Mouse (Mus musculus) stomach, postnatal 0 days (tissue): ENCODE results near the gene Ikbke. TPM values are rescaled to one million over a fixed set of nuclear protein-coding genes. Genes with fewer than 3 reads are reported as not detected.
A peak's percentile ranks its signal among the peaks of the same experiment; 100 is the strongest.

ENCODE experiments used
- ATAC-seq: fragments of 200-750 bp; cut with Nextera tagmentation; 2 replicates; pipeline ENCODE4 v1.8.0; 2017; ENCODE audit not compliant: low FRiP score, low TSS enrichment
- DNase-seq: peaks from one replicate; pipeline ENCODE4 v3.0.0-alpha.2; 2016; ENCODE audit warnings: low spot score
- H3K27ac ChIP-seq: fragments of 300-500 bp; sonication (generic); replicated peaks from 2 replicates; pipeline ENCODE4 v1.5.1; 2014; ENCODE audit warnings: mild to moderate bottlenecking, control low read depth
- H3K27me3 ChIP-seq: fragments of 300-500 bp; sonication (generic); 2 replicates; pipeline ENCODE4 v1.6.1; 2014; ENCODE audit warnings: low read length; ENCODE audit not compliant: control insufficient read depth, insufficient read depth
- H3K36me3 ChIP-seq: fragments of 300-500 bp; sonication (generic); 2 replicates; pipeline ENCODE4 v1.6.1; 2014; ENCODE audit warnings: low read length, mixed read lengths; ENCODE audit not compliant: control insufficient read depth, insufficient read depth
- H3K4me1 ChIP-seq: fragments of 300-500 bp; sonication (generic); replicated peaks from 2 replicates; pipeline ENCODE4 v1.6.1; 2014; ENCODE audit warnings: antibody characterized with exemption; ENCODE audit not compliant: control insufficient read depth, insufficient read depth
- H3K4me2 ChIP-seq: fragments of 300-500 bp; sonication (generic); replicated peaks from 2 replicates; pipeline ENCODE4 v1.6.1; 2014; ENCODE audit warnings: low read depth, mild to moderate bottlenecking, control low read depth, moderate library complexity
- H3K4me3 ChIP-seq: fragments of 300-500 bp; sonication (generic); 2 replicates; pipeline ENCODE4 v1.5.1; 2014; ENCODE audit warnings: low read depth, low read length, control low read depth
- H3K9ac ChIP-seq: fragments of 300-500 bp; sonication (generic); 2 replicates; pipeline ENCODE4 v1.6.1; 2014; ENCODE audit warnings: mild to moderate bottlenecking, low read length, control low read depth, mixed read lengths
- H3K9me3 ChIP-seq: fragments of 300-500 bp; sonication (generic); 2 replicates; pipeline ENCODE4 v1.6.1; 2016; ENCODE audit warnings: low read length; ENCODE audit not compliant: control insufficient read depth
- CTCF ChIP-seq: IDR thresholded peaks from 2 replicates; pipeline ENCODE4 v1.5.1; 2016; ENCODE audit warnings: antibody characterized with exemption, low read depth, mild to moderate bottlenecking, moderate library complexity
- EP300 ChIP-seq: optimal IDR thresholded peaks from 2 replicates; pipeline ENCODE3; 2016; ENCODE audit warnings: antibody characterized with exemption
- WGBS: fragments of 180-500 bp; shearing (Covaris S2); extraction: QIAGEN DNeasy Blood & Tissue Kit; methylation state at CpG from one replicate; pipeline ENCODE4 v1.1.7; 2014; 5-methylcytosine and 5-hydroxymethylcytosine counted together
- polyA plus RNA-seq: library from polyadenylated mRNA; unstranded; fragments of >200 nt; fragmentation: Nextera tagmentation; extraction: Ambion mirVana; gene quantifications from 2 replicates; pipeline ENCODE4 v1.2.1, GENCODE M21; 2015

Ikbke gene
- polyA plus RNA-seq, 1 experiment from 2014 or later, result 4.5 TPM

DNA sequence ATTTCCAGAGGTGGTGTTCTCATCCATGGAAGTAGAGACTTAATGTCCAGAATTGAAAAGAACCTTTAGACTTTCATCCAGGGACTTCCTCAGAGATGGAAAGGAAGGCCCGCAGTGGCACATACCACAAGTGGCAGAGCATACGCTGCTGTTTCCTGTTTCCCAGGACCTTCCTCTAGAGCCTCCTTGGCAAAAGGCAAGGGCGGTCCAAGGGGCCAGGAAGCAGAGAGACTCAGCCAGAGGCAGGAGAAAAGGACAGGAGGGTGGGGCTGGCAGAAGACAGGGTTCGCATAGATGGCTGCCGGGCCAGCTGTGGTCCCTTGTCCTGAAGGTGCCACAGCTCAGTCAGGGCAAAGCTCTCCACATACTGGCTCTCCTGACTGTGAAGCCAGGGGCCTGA is 66.5 kb downstream of the Ikbke start:
- DNase-seq, result no peak
- Histone ChIP-seq H3K27me3 (no peaks in the 10 kb centered on the region), H3K4me1 (peaks cover 4% of the 10 kb centered on the region; the same call in 1 of the 2 replicates), H3K9me3 (no peaks in the 10 kb centered on the region), H3K4me3 (no peak overlapping the region), H3K4me2 (no peak overlapping the region), H3K36me3 (no peaks in the 10 kb centered on the region), H3K27ac (no peak overlapping the region), H3K9ac (no peak overlapping the region)
- ATAC-seq, result no peak
- WGBS, result 48% methylated on average over 5 of the region's 5 CpGs
- no peak for TF ChIP-seq CTCF

DNA sequence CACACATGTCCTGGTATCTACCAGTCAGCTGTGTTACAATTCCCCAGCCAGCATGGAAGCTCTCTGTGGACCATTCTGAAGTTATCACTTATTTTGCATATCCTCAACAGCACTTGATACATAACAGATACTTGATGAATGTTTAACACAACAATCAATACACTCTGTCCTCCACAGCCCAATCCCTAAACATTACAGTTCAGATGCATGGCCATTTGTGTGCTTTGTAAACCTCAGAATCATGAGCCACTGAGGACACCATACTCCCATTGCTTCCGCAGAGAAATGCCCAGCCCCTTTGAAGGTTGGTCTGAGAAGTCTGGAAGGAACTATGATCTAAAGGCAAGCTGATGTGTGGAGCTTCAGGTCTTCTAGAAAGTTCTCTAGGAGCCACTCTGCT is 67.8 kb downstream of the Ikbke start:
- no peaks in the 10 kb centered on the region for H3K27me3 ChIP-seq
- H3K4me1 ChIP-seq, result peaks cover 4% of the 10 kb centered on the region; the same call in 1 of the 2 replicates
- TF ChIP-seq EP300 (no peak), CTCF (no peak)
- WGBS, result 93% methylated on average over 1 of the region's 1 CpGs
- H3K9me3 ChIP-seq, result no peaks in the 10 kb centered on the region
- ATAC-seq (no peak), DNase-seq (no peak)
- no peaks in the 10 kb centered on the region for H3K36me3 ChIP-seq
- H3K9ac ChIP-seq, result no peak overlapping the region
- no peak overlapping the region for H3K4me2 ChIP-seq
- no peak overlapping the region for H3K27ac ChIP-seq
- H3K4me3 ChIP-seq, result no peak overlapping the region

DNA sequence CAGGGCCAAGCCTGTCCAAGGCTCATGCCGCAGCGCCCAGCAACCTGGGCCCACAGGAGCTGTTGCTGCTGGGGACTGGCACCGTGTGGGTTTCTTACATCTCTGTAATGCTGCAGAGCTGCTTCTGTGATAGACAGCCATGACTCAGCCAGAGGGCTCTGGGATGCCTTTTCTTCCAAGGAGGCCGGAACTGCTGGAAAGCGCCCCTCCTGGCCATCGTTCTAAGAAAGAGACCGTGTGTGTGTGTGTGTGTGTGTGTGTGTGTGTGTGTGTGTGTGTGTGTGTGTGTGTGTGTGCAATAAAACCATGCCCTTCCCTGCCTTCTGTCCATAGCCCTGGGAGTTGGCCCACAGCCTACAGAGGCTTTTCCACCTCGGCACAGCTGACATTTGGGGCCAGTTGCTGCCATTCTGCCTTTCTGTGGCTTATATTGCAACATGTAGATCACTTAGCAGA is 69.4 kb downstream of the Ikbke start:
- ATAC-seq, result peak; percentile 39; the same call in 1 of the 2 replicates
- peak; percentile 24 for DNase-seq
- no peak overlapping the region for H3K9ac ChIP-seq
- H3K36me3 ChIP-seq, result no peaks in the 10 kb centered on the region
- H3K4me1 ChIP-seq, result peaks cover 4% of the 10 kb centered on the region; the same call in 1 of the 2 replicates
- no peaks in the 10 kb centered on the region for H3K9me3 ChIP-seq
- peak overlapping the region; percentile 40; the same call in 1 of the 2 replicates for H3K27ac ChIP-seq
- no peaks in the 10 kb centered on the region for H3K27me3 ChIP-seq
- H3K4me3 ChIP-seq, result no peak overlapping the region
- 43% methylated on average over 8 of the region's 8 CpGs for whole genome bisulfite sequencing
- TF ChIP-seq CTCF, result peak; percentile 43; the same call in 1 of the 2 replicates
- TF ChIP-seq EP300, result no peak
- no peak overlapping the region for H3K4me2 ChIP-seq

DNA sequence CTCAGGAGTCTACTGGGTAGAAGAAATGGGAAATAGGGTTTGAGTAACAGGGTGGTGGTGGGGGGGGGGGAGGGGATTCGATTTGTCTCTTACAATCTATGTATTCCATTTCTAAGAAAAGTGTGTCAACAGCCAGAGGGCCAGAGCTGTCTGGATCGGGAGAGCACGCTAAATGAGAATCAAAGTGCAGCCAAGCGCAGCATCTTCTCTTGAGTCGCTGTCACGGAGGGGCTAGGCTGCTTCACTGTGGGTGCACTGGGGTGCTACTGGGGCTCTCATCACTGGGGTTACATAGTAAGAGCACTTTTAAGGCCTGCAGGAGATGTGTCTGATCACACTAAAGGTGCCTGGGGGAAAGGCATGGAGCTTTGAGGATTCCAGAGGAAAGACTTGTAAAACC is 70.6 kb downstream of the Ikbke start:
- H3K27ac ChIP-seq, result no peak overlapping the region
- no peaks in the 10 kb centered on the region for H3K9me3 ChIP-seq
- DNase-seq (no peak), ATAC-seq (no peak)
- H3K4me3 ChIP-seq, result no peak overlapping the region
- H3K4me1 ChIP-seq, result no peaks in the 10 kb centered on the region
- no peak overlapping the region for H3K4me2 ChIP-seq
- no peak overlapping the region for H3K9ac ChIP-seq
- TF ChIP-seq EP300, result no peak
- no peak for TF ChIP-seq CTCF
- no peaks in the 10 kb centered on the region for H3K27me3 ChIP-seq
- 89% methylated on average over 6 of the region's 6 CpGs for WGBS
- no peaks in the 10 kb centered on the region for H3K36me3 ChIP-seq

DNA sequence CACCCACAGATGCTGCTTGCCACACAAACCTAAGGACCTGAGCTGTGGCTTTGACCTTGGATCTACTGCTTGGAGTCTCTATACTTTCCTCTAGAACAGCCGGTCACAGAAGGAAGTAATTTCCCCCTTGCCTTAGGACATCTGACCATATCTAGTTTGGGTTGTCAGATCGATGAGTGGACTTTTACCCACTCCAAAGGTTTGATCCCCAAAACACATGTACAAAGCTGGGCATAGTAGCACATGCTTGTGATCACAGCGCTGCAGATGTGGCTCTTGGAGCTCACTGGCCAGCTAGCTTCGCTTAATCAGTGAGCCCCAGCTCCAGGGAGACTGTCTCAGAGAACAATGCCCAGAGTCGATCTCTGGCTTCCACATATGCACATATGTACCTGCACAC is 71.3 kb downstream of the Ikbke start:
- no peak overlapping the region for H3K27ac ChIP-seq
- H3K27me3 ChIP-seq, result no peaks in the 10 kb centered on the region
- no peak overlapping the region for H3K9ac ChIP-seq
- H3K36me3 ChIP-seq, result no peaks in the 10 kb centered on the region
- WGBS, result 88% methylated on average over 5 of the region's 5 CpGs
- TF ChIP-seq CTCF, result no peak
- TF ChIP-seq EP300, result no peak
- no peak overlapping the region for H3K4me3 ChIP-seq
- no peak for DNase-seq
- H3K9me3 ChIP-seq, result no peaks in the 10 kb centered on the region
- no peaks in the 10 kb centered on the region for H3K4me1 ChIP-seq
- H3K4me2 ChIP-seq, result no peak overlapping the region
- no peak for ATAC-seq

DNA sequence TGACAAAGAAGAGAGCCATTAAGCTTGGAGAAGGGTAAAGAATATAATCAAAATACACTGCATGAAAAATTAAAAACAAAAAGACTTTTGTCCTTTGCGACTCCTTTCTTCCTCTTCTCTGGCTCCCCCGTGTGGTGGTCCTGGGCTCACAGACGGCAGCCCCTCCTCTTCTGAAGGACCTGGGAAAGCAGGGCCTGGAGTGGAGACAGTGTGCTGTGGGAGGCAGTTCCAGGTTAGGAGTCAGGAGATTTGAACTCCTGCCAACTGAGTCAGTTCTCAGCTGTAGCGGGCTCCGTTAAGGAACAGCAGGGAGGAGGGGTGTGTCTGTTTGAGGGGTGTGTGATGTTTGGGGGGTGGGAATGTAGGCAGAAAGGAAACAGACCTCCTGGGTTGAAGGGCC is 71.9 kb downstream of the Ikbke start:
- ATAC-seq (peak; percentile 54; the same call in 1 of the 2 replicates), DNase-seq (peak; percentile 74)
- no peaks in the 10 kb centered on the region for H3K27me3 ChIP-seq
- TF ChIP-seq CTCF (peak; percentile 83), EP300 (no peak)
- no peaks in the 10 kb centered on the region for H3K9me3 ChIP-seq
- no peak overlapping the region for H3K9ac ChIP-seq
- H3K27ac ChIP-seq, result no peak overlapping the region
- H3K4me3 ChIP-seq, result no peak overlapping the region
- H3K4me2 ChIP-seq, result no peak overlapping the region
- no peaks in the 10 kb centered on the region for H3K36me3 ChIP-seq
- H3K4me1 ChIP-seq, result no peaks in the 10 kb centered on the region
- 1% methylated on average over 5 of the region's 5 CpGs for WGBS
